In genomic region chr8:25463532-25463931, GRCm38 (mm10) we compare ENCODE assay signal across 11 mouse cellular contexts.
A peak's percentile ranks its signal among the peaks of the same experiment; 100 is the strongest.
DNase-seq lines count a peak whose midpoint lies in the region; ATAC-seq lines count a peak whose summit lies in the region.
"Had no signal": no experiment of that assay in that cellular context is flagged by ENCODE, and none has a peak within 500 bp of the region (broad histone marks: within the 10 kb centered on the region; RNA-seq: fewer than 3 reads in every experiment).

No protein-coding gene starts in this region.

- 52% methylated on average over 9 of the region's 9 CpGs for WGBS in midbrain, embryonic 13.5 days
- 68% methylated on average over 9 of the region's 9 CpGs for WGBS in midbrain, embryonic 10.5 days
- WGBS in hindbrain, embryonic 14.5 days, result 26% methylated on average over 9 of the region's 9 CpGs
- WGBS in neural tube, embryonic 15.5 days, result 23% methylated on average over 9 of the region's 9 CpGs

- H3K9ac ChIP-seq in midbrain, embryonic 13.5 days (replicated peaks), result no peak overlapping the region
- no peak overlapping the region for H3K9ac ChIP-seq in hindbrain, embryonic 14.5 days
- no peak overlapping the region for H3K9ac ChIP-seq in neural tube, embryonic 15.5 days (replicated peaks)

- H3K36me3 ChIP-seq in midbrain, embryonic 13.5 days, result no peaks in the 10 kb centered on the region
- no peaks in the 10 kb centered on the region for H3K36me3 ChIP-seq in midbrain, embryonic 10.5 days
- H3K36me3 ChIP-seq in hindbrain, embryonic 14.5 days (replicated peaks; ENCODE audit: control insufficient read depth, insufficient read depth), result no peaks in the 10 kb centered on the region
- H3K36me3 ChIP-seq in neural tube, embryonic 15.5 days, result no peaks in the 10 kb centered on the region

- H3K27me3 ChIP-seq in midbrain, embryonic 13.5 days, result no peaks in the 10 kb centered on the region
- peaks cover 7% of the 10 kb centered on the region; the same call in 1 of the 2 replicates for H3K27me3 ChIP-seq in midbrain, embryonic 10.5 days (ENCODE audit: low read depth, poor library complexity, severe bottlenecking)
- no peaks in the 10 kb centered on the region for H3K27me3 ChIP-seq in hindbrain, embryonic 14.5 days (ENCODE audit: control insufficient read depth, insufficient read depth, low read length)
- no peaks in the 10 kb centered on the region for H3K27me3 ChIP-seq in neural tube, embryonic 15.5 days (replicated peaks)

- H3K4me3 ChIP-seq in midbrain, embryonic 13.5 days (replicated peaks), result no peak overlapping the region
- H3K4me3 ChIP-seq in midbrain, embryonic 10.5 days, result no peak overlapping the region
- H3K4me3 ChIP-seq in hindbrain, embryonic 14.5 days (replicated peaks; ENCODE audit: low read length), result no peak overlapping the region
- H3K4me3 ChIP-seq in neural tube, embryonic 15.5 days (replicated peaks), result no peak overlapping the region

- H3K27ac ChIP-seq in midbrain, embryonic 13.5 days, result peak overlapping the region; percentile 51; the same call in 1 of the 2 replicates
- no peak overlapping the region; the same call in 1 of the 2 replicates for H3K27ac ChIP-seq in midbrain, embryonic 10.5 days (replicated peaks)
- no peak overlapping the region for H3K27ac ChIP-seq in hindbrain, embryonic 14.5 days
- peak overlapping the region; percentile 28; the same call in 1 of the 2 replicates for H3K27ac ChIP-seq in neural tube, embryonic 15.5 days (replicated peaks)

- peaks cover 24% of the 10 kb centered on the region for H3K4me1 ChIP-seq in midbrain, embryonic 13.5 days (replicated peaks)
- peaks cover 27% of the 10 kb centered on the region for H3K4me1 ChIP-seq in midbrain, embryonic 10.5 days
- peaks cover 35% of the 10 kb centered on the region for H3K4me1 ChIP-seq in hindbrain, embryonic 14.5 days (replicated peaks; ENCODE audit: control insufficient read depth, insufficient read depth, low read length)
- H3K4me1 ChIP-seq in neural tube, embryonic 15.5 days, result peaks cover 43% of the 10 kb centered on the region

- H3K9me3 ChIP-seq in midbrain, embryonic 13.5 days, result no peaks in the 10 kb centered on the region
- no peaks in the 10 kb centered on the region for H3K9me3 ChIP-seq in midbrain, embryonic 10.5 days (replicated peaks)
- no peaks in the 10 kb centered on the region for H3K9me3 ChIP-seq in hindbrain, embryonic 14.5 days (ENCODE audit: control insufficient read depth, low read length)
- no peaks in the 10 kb centered on the region for H3K9me3 ChIP-seq in neural tube, embryonic 15.5 days (replicated peaks)

- ATAC-seq in frontal cortex, adult (ENCODE audit: low TSS enrichment), result peak; percentile 41; the same call in 1 of the 2 replicates
- ATAC-seq in midbrain, embryonic 13.5 days, result no peak
- ATAC-seq in hindbrain, embryonic 14.5 days (ENCODE audit: low FRiP score), result no peak
- ATAC-seq in neural tube, embryonic 15.5 days (ENCODE audit: low FRiP score), result no peak
- ATAC-seq in granulocyte monocyte progenitor cell, adult 5-6 weeks (replicated peaks; ENCODE audit: poor library complexity, severe bottlenecking), result no peak

- DNase-seq in frontal cortex, postnatal 14 days (ENCODE audit: low spot score in 2 of 2), result no peak
- DNase-seq in midbrain, embryonic 10.5 days (ENCODE audit: low spot score), result no peak
- peak; percentile 75 for DNase-seq in hindbrain, embryonic 14.5 days (ENCODE audit: low spot score)
- no peak for DNase-seq in embryo, embryonic 9.5 days (ENCODE audit: extremely low spot score)
- DNase-seq: gastrocnemius, postnatal 14 days; liver; thymus, postnatal 25 days had no signal

- H3K4me2 ChIP-seq in midbrain, embryonic 13.5 days (replicated peaks), result no peak overlapping the region
- no peak overlapping the region for H3K4me2 ChIP-seq in hindbrain, embryonic 14.5 days (replicated peaks)
- no peak overlapping the region for H3K4me2 ChIP-seq in neural tube, embryonic 15.5 days

Comparison
In these comparisons a context has a peak if more than half of its experiments do, and no peak if none do; other contexts are left out.
1. H3K27ac ChIP-seq: peak in midbrain, embryonic 13.5 days (single experiment) and neural tube, embryonic 15.5 days (single experiment); none in midbrain, embryonic 10.5 days (single experiment) and hindbrain, embryonic 14.5 days (single experiment).